Mouse (Mus musculus) liver, embryonic 16.5 days (tissue): Measurements from ENCODE around the gene Car5a. TPM values are rescaled to one million over a fixed set of nuclear protein-coding genes. Genes with fewer than 3 reads are reported as not detected.

ENCODE experiments used
- microRNA-seq: library from miRNA; unstranded; fragments of <30 nt; microRNA quantifications from one replicate; pipeline ENCODE4, GENCODE M21; 2016
- polyA plus RNA-seq: library from polyadenylated mRNA; unstranded; fragments of >200 nt; fragmentation: Nextera tagmentation; extraction: Ambion mirVana; gene quantifications from 2 replicates; pipeline ENCODE4 v1.2.1, GENCODE M21; 2015

Car5a gene
- polyA plus RNA-seq, 1 experiment from 2014 or later = 8.4 TPM

Small RNAs within 50 kb of the gene (microRNA-seq; reads per million reads assigned to microRNA genes)
- 1.2 reads per million for gene Mir7237

Other genes with a start within 250 kb of the Car5a start
- gene Jph3, start 215.3 kb downstream of the Car5a start, polyA plus RNA-seq = 0.07 and 0.08 TPM in 2 replicates
- gene Klhdc4, start 115.3 kb downstream of the Car5a start, polyA plus RNA-seq = 16.1 and 17.3 TPM in 2 replicates
- 32.9 and 36.9 TPM in 2 replicates for gene Slc7a5, start 37.2 kb downstream of the Car5a start, polyA plus RNA-seq
- 17.1 and 20.2 TPM in 2 replicates for gene Banp, start 4.8 kb upstream of the Car5a start, polyA plus RNA-seq